1 mouse cellular context compared by ENCODE assay signal in genomic region chr11:4118081-4118921, GRCm38 (mm10).
TF ChIP-seq lines count a peak whose summit lies in the region.

No protein-coding gene starts in this region.

TF ChIP-seq in MEL, 35 proteins besides CTCF, POLR2A, EP300 and RAD21 (continued from another document):
- TF ChIP-seq MAX (IDR thresholded peaks at IDR 0.05; ENCODE audit: low read length) (peak; percentile 52; the same call in 1 of the 2 replicates), TCF12 (IDR thresholded peaks at IDR 0.05; ENCODE audit: low read depth, low read length) (peak; percentile 46; the same call in 1 of the 2 replicates), USF2 (IDR thresholded peaks at IDR 0.05; ENCODE audit: borderline replicate concordance in 1 of 2, insufficient read depth in 1 of 2, low read depth in 1 of 2, low read length in 2 of 2) (no peak), ELF1 (IDR thresholded peaks at IDR 0.05; ENCODE audit: low read depth, low read length) (peak; percentile 18; the same call in 1 of the 2 replicates), BHLHE40 (IDR thresholded peaks at IDR 0.05; ENCODE audit: borderline replicate concordance, low read depth, low read length) (peak; percentile 15; the same call in 1 of the 2 replicates), MYC (IDR thresholded peaks at IDR 0.05; ENCODE audit: low read depth, low read length) (no peak), POLR2AphosphoS2 (IDR thresholded peaks at IDR 0.05; ENCODE audit: low read length) (peak; percentile 46; the same call in 1 of the 2 replicates)
